Mouse (Mus musculus) G1E (cell line): Measurements from ENCODE around the gene Hsd17b12. TPM values are rescaled to one million over a fixed set of nuclear protein-coding genes. Genes with fewer than 3 reads are reported as not detected.

Source experiments
- ATAC-seq: 2 replicates; pipeline ENCODE4 v1.8.0; 2016; ENCODE audit warnings: mild to moderate bottlenecking; ENCODE audit not compliant: insufficient number of reproducible peaks, poor library complexity, low FRiP score, severe bottlenecking; ENCODE audit errors: extremely low read depth
- DNase-seq: peaks from one replicate; pipeline ENCODE4 v3.0.0; 2012; ENCODE audit warnings: low spot score
- H3K27me3 ChIP-seq: 2 replicates; pipeline ENCODE4 v1.6.1; 2012; ENCODE audit warnings: mild to moderate bottlenecking, low read length, inconsistent platforms; ENCODE audit not compliant: insufficient read depth
- H3K36me3 ChIP-seq: replicated peaks from 2 replicates; pipeline ENCODE3; 2012; ENCODE audit warnings: mild to moderate bottlenecking, inconsistent platforms
- H3K4me1 ChIP-seq: 2 replicates; pipeline ENCODE4 v1.6.1; 2012; ENCODE audit warnings: low read depth, low read length, inconsistent platforms, mixed read lengths; ENCODE audit not compliant: insufficient read depth
- H3K4me3 ChIP-seq: 2 replicates; pipeline ENCODE4 v1.5.1; 2012; ENCODE audit warnings: low read depth, mild to moderate bottlenecking, inconsistent platforms, low read length, moderate library complexity, mixed read lengths
- H3K9me3 ChIP-seq: replicated peaks from 2 replicates; pipeline ENCODE4 v1.6.1; 2012; ENCODE audit warnings: inconsistent platforms
- CTCF ChIP-seq: IDR thresholded peaks from 2 replicates; pipeline ENCODE4 v1.5.1; 2012; ENCODE audit warnings: low read depth, low read length, inconsistent platforms, mixed read lengths
- GATA1 ChIP-seq: IDR thresholded peaks from 2 replicates; pipeline ENCODE4 v1.6.1; 2012; ENCODE audit warnings: borderline replicate concordance, low read length, inconsistent platforms, mixed read lengths
- GATA2 ChIP-seq: IDR thresholded peaks from 2 replicates; pipeline ENCODE4 v1.6.1; 2012; ENCODE audit warnings: low read depth, low read length, inconsistent platforms, borderline replicate concordance
- POLR2AphosphoS5 ChIP-seq: IDR thresholded peaks from 2 replicates; pipeline ENCODE4 v1.6.1; 2012; ENCODE audit warnings: low read depth, low read length, inconsistent platforms; ENCODE audit not compliant: insufficient replicate concordance
- TAL1 ChIP-seq: conservative IDR thresholded peaks from 2 replicates; pipeline ENCODE4 v1.6.1; 2012; ENCODE audit warnings: low read depth, low read length, inconsistent platforms, mixed read lengths
- polyA plus RNA-seq: library from polyadenylated mRNA; stranded (reverse); fragments of >175 nt; gene quantifications from 2 replicates; pipeline ENCODE4 v1.2.3, GENCODE M21; 2012
- total RNA-seq, 2 experiments: library from RNA; stranded (forward) in 1 of 2; stranded (reverse) in 1 of 2; fragments of 200-1000 nt in 1 of 2; fragments of >200 nt in 1 of 2; fragmentation: Nextera tagmentation in 1 of 2; gene quantifications; 2 replicates each; pipeline ENCODE4 v1.2.3; 2014 to 2017

The Hsd17b12 gene
- total and polyA plus RNA-seq, 3 experiments: 28.0 to 148 (median 55.5) TPM

DNA sequence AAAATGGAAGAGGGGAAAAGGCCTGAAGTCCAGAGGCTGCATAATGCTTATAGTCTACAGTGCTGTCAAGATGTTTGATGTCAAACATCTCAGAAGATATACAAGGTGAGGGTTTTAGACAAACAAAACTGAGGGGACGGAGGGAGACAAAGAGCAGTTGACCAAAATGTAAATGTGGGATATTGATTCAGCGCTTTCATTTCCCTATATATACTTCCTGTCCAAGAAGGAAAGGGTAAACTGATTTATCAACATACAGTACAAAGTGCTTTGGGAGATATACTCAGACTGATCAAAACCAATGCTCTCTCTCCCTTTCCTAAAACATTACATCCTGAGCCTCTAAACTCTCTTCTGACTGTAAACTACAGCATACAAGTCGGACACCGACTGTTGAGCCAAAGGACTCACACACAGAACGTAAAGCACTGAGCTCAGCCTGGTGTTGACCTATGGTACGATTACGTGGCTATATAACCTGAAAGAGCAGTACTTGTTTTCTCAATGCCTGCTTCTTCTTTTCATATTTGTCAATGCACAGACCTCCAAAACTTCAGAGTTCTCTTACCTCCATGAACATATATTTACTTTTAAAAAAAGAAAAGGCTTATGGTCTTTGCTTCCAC, 13.1 kb downstream of the Hsd17b12 start:
- TF ChIP-seq GATA2 (no peak), POLR2AphosphoS5 (no peak), CTCF (no peak), GATA1 (no peak), TAL1 (no peak)
- DNase-seq (no peak), ATAC-seq (no peak)
- Histone ChIP-seq H3K9me3 (no peaks in the 10 kb centered on the region), H3K36me3 (peaks cover 33% of the 10 kb centered on the region), H3K4me1 (peaks cover 2% of the 10 kb centered on the region; the same call in 1 of the 2 replicates), H3K27me3 (no peaks in the 10 kb centered on the region), H3K4me3 (no peak overlapping the region)

GRCm38 (mm10) chr2:94141293-94141692, 16.5 kb downstream of the Hsd17b12 start:
- no peak for TF ChIP-seq TAL1
- no peak for TF ChIP-seq POLR2AphosphoS5
- Histone ChIP-seq H3K4me3 (no peak overlapping the region), H3K36me3 (peaks cover 23% of the 10 kb centered on the region), H3K9me3 (no peaks in the 10 kb centered on the region), H3K4me1 (peaks cover 2% of the 10 kb centered on the region; the same call in 1 of the 2 replicates), H3K27me3 (no peaks in the 10 kb centered on the region)
- DNase-seq (no peak), ATAC-seq (no peak)

- Histone ChIP-seq H3K27me3 (no peaks in the 10 kb centered on the region), H3K36me3 (peaks cover 24% of the 10 kb centered on the region), H3K9me3 (no peaks in the 10 kb centered on the region), H3K4me3 (no peak overlapping the region), H3K4me1 (peaks cover 2% of the 10 kb centered on the region; the same call in 1 of the 2 replicates)
- DNase-seq (no peak), ATAC-seq (no peak)
- TF ChIP-seq POLR2AphosphoS5: no peak
- no peak for TF ChIP-seq TAL1
- no peak for TF ChIP-seq GATA2
- TF ChIP-seq CTCF: no peak
- TF ChIP-seq GATA1: no peak
Observed at GRCm38 (mm10) chr2:94138469-94139390, 19.0 kb downstream of the Hsd17b12 start.

DNA sequence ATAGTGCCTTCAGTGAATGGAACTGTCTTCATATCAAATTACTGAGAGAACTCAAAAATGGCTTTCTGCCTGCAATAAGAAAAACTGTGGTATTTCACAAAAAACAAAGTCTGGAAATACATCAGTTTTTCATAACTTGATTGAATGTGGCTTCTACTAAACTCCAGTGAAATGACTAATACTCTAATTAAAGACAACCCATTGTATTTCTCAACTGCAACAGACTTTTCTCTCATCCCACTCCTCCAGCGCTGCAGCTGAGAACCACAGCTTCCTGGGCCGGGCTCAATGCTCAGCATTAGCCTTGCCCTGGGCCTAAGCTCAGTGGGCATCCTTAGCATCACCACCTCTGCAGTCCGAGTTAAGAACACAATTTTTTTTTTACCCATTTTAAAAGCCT, 20.9 kb downstream of the Hsd17b12 start:
- Histone ChIP-seq H3K27me3 (no peaks in the 10 kb centered on the region), H3K36me3 (peaks cover 27% of the 10 kb centered on the region), H3K4me3 (no peak overlapping the region), H3K4me1 (peaks cover 2% of the 10 kb centered on the region; the same call in 1 of the 2 replicates), H3K9me3 (no peaks in the 10 kb centered on the region)
- ATAC-seq: no peak
- TF ChIP-seq POLR2AphosphoS5 (no peak), TAL1 (no peak), CTCF (no peak)
- no peak for DNase-seq

GRCm38 (mm10) chr2:94128496-94128895, 29.3 kb downstream of the Hsd17b12 start:
- DNase-seq (no peak), ATAC-seq (no peak)
- no peak for TF ChIP-seq TAL1
- no peak for TF ChIP-seq CTCF
- TF ChIP-seq POLR2AphosphoS5: no peak
- TF ChIP-seq GATA1: no peak
- TF ChIP-seq GATA2: no peak
- Histone ChIP-seq H3K4me1 (0 out of 2 replicates have a peak, but pooled peaks cover 2% of the 10 kb centered on the region), H3K27me3 (no peaks in the 10 kb centered on the region), H3K9me3 (no peaks in the 10 kb centered on the region), H3K36me3 (peaks cover 22% of the 10 kb centered on the region), H3K4me3 (no peak overlapping the region)

GRCm38 (mm10) chr2:94122182-94123041, 35.4 kb downstream of the Hsd17b12 start:
- Histone ChIP-seq H3K9me3 (no peaks in the 10 kb centered on the region), H3K36me3 (peaks cover 14% of the 10 kb centered on the region), H3K4me1 (peaks cover 6% of the 10 kb centered on the region), H3K27me3 (no peaks in the 10 kb centered on the region), H3K4me3 (no peak overlapping the region)
- DNase-seq: no peak
- TF ChIP-seq GATA2: no peak
- no peak for ATAC-seq
